Mouse (Mus musculus): Measurements from ENCODE around the gene Calcb.

- TF ChIP-seq CTCF (IDR thresholded peaks at IDR 0.05; ENCODE audit: control insufficient read depth, insufficient read depth, low read length) = no peak
- no peak for TF ChIP-seq POLR2A (IDR thresholded peaks at IDR 0.05; ENCODE audit: borderline replicate concordance, control insufficient read depth, low read depth, low read length)
These were observed 47.0 kb upstream of the Calcb start for GRCm38 (mm10) chr7:114671405-114671804.

All from bone marrow, adult 2 months (tissue).